Mouse (Mus musculus) right cerebral cortex, postnatal 25 days (tissue): ENCODE results near the gene Pias4.
"Not testable (repeated sequence)": the region's sequence is repeated elsewhere in the genome, so short reads cannot be mapped to it uniquely, and the experiment has no call there.

Source experiments
- DNase-seq: peaks from one replicate; pipeline ENCODE4 v3.0.0; 2022

The Pias4 gene

GRCm38 (mm10) chr10:81190912-81191321 lies 23.2 kb upstream of the Pias4 start:
- DNase-seq = no peak

GRCm38 (mm10) chr10:81190236-81190911 lies 22.7 kb upstream of the Pias4 start:
- DNase-seq = no peak

- DNase-seq = no peak
Measured at GRCm38 (mm10) chr10:81189821-81190220, 22.1 kb upstream of the Pias4 start.

GRCm38 (mm10) chr10:81187161-81187560 lies 19.4 kb upstream of the Pias4 start:
- no peak for DNase-seq

GRCm38 (mm10) chr10:81184765-81185164 lies 17.0 kb upstream of the Pias4 start:
- no peak for DNase-seq

GRCm38 (mm10) chr10:81183805-81184204 lies 16.1 kb upstream of the Pias4 start, which contains the start of gene 4930442H23Rik:
TSS of gene 4930442H23Rik (minus strand) at chr10:81183849.
- no peak for DNase-seq

- peak; percentile 98 for DNase-seq
Measured at GRCm38 (mm10) chr10:81182336-81183333, 14.9 kb upstream of the Pias4 start, which contains the start of gene Dapk3. TSS of gene Dapk3 (plus strand) at chr10:81183005.

GRCm38 (mm10) chr10:81181860-81182259 lies 14.1 kb upstream of the Pias4 start:
- not testable (repeated sequence) for DNase-seq

GRCm38 (mm10) chr10:81180946-81181345 lies 13.2 kb upstream of the Pias4 start:
- no peak for DNase-seq

- no peak for DNase-seq
Measured at GRCm38 (mm10) chr10:81179451-81180342, 12.0 kb upstream of the Pias4 start.

GRCm38 (mm10) chr10:81178927-81179326 lies 11.2 kb upstream of the Pias4 start:
- DNase-seq = no peak

- no peak for DNase-seq
Measured at GRCm38 (mm10) chr10:81177958-81178712, 10.4 kb upstream of the Pias4 start.

- DNase-seq = no peak
Measured at GRCm38 (mm10) chr10:81177491-81177925, 9.8 kb upstream of the Pias4 start.

- peak; percentile 97 for DNase-seq
Measured at GRCm38 (mm10) chr10:81176466-81177271, 8.9 kb upstream of the Pias4 start, which contains the start of gene Eef2. TSS of gene Eef2 (plus strand) at chr10:81176631.

- no peak for DNase-seq
Measured at GRCm38 (mm10) chr10:81175936-81176465, 8.3 kb upstream of the Pias4 start.

- DNase-seq = not testable (repeated sequence)
Measured at GRCm38 (mm10) chr10:81175345-81175701, 7.6 kb upstream of the Pias4 start.

GRCm38 (mm10) chr10:81174617-81175344 lies 7.1 kb upstream of the Pias4 start:
- peak; percentile 80 for DNase-seq

- peak; percentile 84 for DNase-seq
Measured at GRCm38 (mm10) chr10:81173132-81173531, 5.4 kb upstream of the Pias4 start.

- not testable (repeated sequence) for DNase-seq
Measured at GRCm38 (mm10) chr10:81169411-81169900, 1.7 kb upstream of the Pias4 start.
